Mouse (Mus musculus): Measurements from ENCODE around the gene Mfap4.

GRCm38 (mm10) chr11:61489085-61489484, 3.9 kb downstream of the Mfap4 start:
- TF ChIP-seq CTCF (conservative IDR thresholded peaks at IDR 0.05; ENCODE audit: low read length) (no peak), POU5F1 (IDR thresholded peaks at IDR 0.05; ENCODE audit: borderline replicate concordance, low read length) (no peak)

Data from E14TG2a.4 (cell line).